Mouse (Mus musculus) kidney, adult 2 months (tissue): Measurements from ENCODE around the gene Zfp346.

Experiments used
- CTCF ChIP-seq: fragments of 200-500 bp; conservative IDR thresholded peaks from 2 replicates; pipeline ENCODE4 v1.5.1; 2011; ENCODE audit warnings: low read depth, mild to moderate bottlenecking, control low read depth, low read length, moderate library complexity, mixed read lengths; ENCODE audit not compliant: insufficient read depth, insufficient read length
- POLR2A ChIP-seq: fragments of 200-500 bp; IDR thresholded peaks from one replicate; pipeline ENCODE4 v1.6.1; 2011; ENCODE audit warnings: low read depth, low read length, control low read depth

- TF ChIP-seq CTCF (no peak), POLR2A (no peak)
Observed at GRCm38 (mm10) chr13:55124903-55125302, 19.8 kb downstream of the Zfp346 start.
